Mouse (Mus musculus) megakaryocyte, adult 5-6 weeks (primary cell): Measurements from ENCODE around the gene Abhd18. TPM values are rescaled to one million over a fixed set of nuclear protein-coding genes. Genes with fewer than 3 reads are reported as not detected.
"Not testable (repeated sequence)": the region's sequence is repeated elsewhere in the genome, so short reads cannot be mapped to it uniquely, and the experiment has no call there.

Experiments
- ATAC-seq: 2 replicates; pipeline ENCODE4 v1.8.0; 2016; ENCODE audit warnings: mild to moderate bottlenecking, inconsistent platforms; ENCODE audit not compliant: poor library complexity, severe bottlenecking
- total RNA-seq, 2 experiments: library from RNA; stranded (forward) in 1 of 2; stranded (reverse) in 1 of 2; fragments of 153-499, 151-499 nt in 1 of 2; fragments of 221-1000, 200-1000 nt in 1 of 2; gene quantifications; 2 replicates each; pipeline versions ENCODE4 v1.2.3 to v1.2.4; 2015 to 2017

The Abhd18 gene
- 6.2 and 8.1 TPM in 2 replicates for total RNA-seq (2015)
- 5.3 and 5.7 TPM in 2 replicates for total RNA-seq (2017)

GRCm38 (mm10) chr3:40846957-40847017, at the start of gene Abhd18:
Gene Abhd18, plus strand, starts transcription at chr3:40846970.
- ATAC-seq: not testable (repeated sequence)

GRCm38 (mm10) chr3:40798054-40798453, 48.7 kb upstream of the Abhd18 start:
- no peak for ATAC-seq

- peak; percentile 62 for ATAC-seq
These were observed 48.3 kb upstream of the Abhd18 start for GRCm38 (mm10) chr3:40798500-40798899.

- peak; percentile 81 for ATAC-seq
These were observed 47.0 kb upstream of the Abhd18 start, which contains the start of gene Plk4 for GRCm38 (mm10) chr3:40799530-40800372. Gene Plk4, plus strand, starts transcription at chr3:40800019.

GRCm38 (mm10) chr3:40800373-40800823, 46.4 kb upstream of the Abhd18 start:
- ATAC-seq: peak; percentile 45

GRCm38 (mm10) chr3:40806871-40807270, 39.9 kb upstream of the Abhd18 start:
- ATAC-seq: no peak

GRCm38 (mm10) chr3:40808686-40809085, 38.1 kb upstream of the Abhd18 start:
- ATAC-seq: no peak

- no peak for ATAC-seq
These were observed 36.9 kb upstream of the Abhd18 start for GRCm38 (mm10) chr3:40809894-40810293.

GRCm38 (mm10) chr3:40813275-40813674, 33.5 kb upstream of the Abhd18 start:
- ATAC-seq: no peak

- not testable (repeated sequence) for ATAC-seq
These were observed 1.2 kb upstream of the Abhd18 start for GRCm38 (mm10) chr3:40845521-40845920.

- ATAC-seq: peak; percentile 94
These were observed 255 bp upstream of the Abhd18 start, which contains the start of gene Mfsd8 for GRCm38 (mm10) chr3:40846473-40846956. Gene Mfsd8, minus strand, starts transcription at chr3:40846886.

- peak; percentile 62 for ATAC-seq
These were observed 248 bp downstream of the Abhd18 start for GRCm38 (mm10) chr3:40847018-40847417.

- ATAC-seq: not testable (repeated sequence)
These were observed 1.2 kb downstream of the Abhd18 start for GRCm38 (mm10) chr3:40847936-40848335.

GRCm38 (mm10) chr3:40853123-40853738, 6.5 kb downstream of the Abhd18 start:
- ATAC-seq: not testable (repeated sequence)

- peak; percentile 95 for ATAC-seq
These were observed 47.1 kb downstream of the Abhd18 start for GRCm38 (mm10) chr3:40893816-40894258.

- peak; percentile 51 for ATAC-seq
These were observed 47.6 kb downstream of the Abhd18 start for GRCm38 (mm10) chr3:40894336-40894735.

GRCm38 (mm10) chr3:40902443-40902842, 55.7 kb downstream of the Abhd18 start, which contains the start of gene 1700034I23Rik:
Gene 1700034I23Rik, minus strand, starts transcription at chr3:40902543.
- not testable (repeated sequence) for ATAC-seq

GRCm38 (mm10) chr3:40938189-40938588, 91.4 kb downstream of the Abhd18 start:
- ATAC-seq: no peak

GRCm38 (mm10) chr3:40938592-40938991, 91.8 kb downstream of the Abhd18 start:
- ATAC-seq: no peak

- no peak for ATAC-seq
These were observed 92.2 kb downstream of the Abhd18 start for GRCm38 (mm10) chr3:40939019-40939418.

GRCm38 (mm10) chr3:40949170-40949902, 102.6 kb downstream of the Abhd18 start, which contains the start of gene Larp1b:
Gene Larp1b, plus strand, starts transcription at chr3:40949828.
- peak; percentile 91 for ATAC-seq
